Mouse (Mus musculus) brain, embryonic 14.5 days (tissue): ENCODE results near the gene Plppr3.

ENCODE experiments used
- CTCF ChIP-seq: fragments of 200-500 bp; IDR thresholded peaks from 2 replicates; pipeline ENCODE4 v1.5.1; 2012; ENCODE audit warnings: inconsistent platforms, mild to moderate bottlenecking, moderate library complexity, borderline replicate concordance; ENCODE audit not compliant: insufficient read depth, insufficient read length; ENCODE audit errors: extremely low read depth
- POLR2A ChIP-seq: fragments of 200-500 bp; IDR thresholded peaks from 2 replicates; pipeline ENCODE4 v1.6.1; 2012; ENCODE audit warnings: mild to moderate bottlenecking, inconsistent platforms, borderline replicate concordance; ENCODE audit not compliant: poor library complexity, insufficient read depth, insufficient read length, severe bottlenecking; ENCODE audit errors: extremely low read depth

- TF ChIP-seq POLR2A = no peak
- no peak for TF ChIP-seq CTCF
Observed at GRCm38 (mm10) chr10:79814271-79814842, 60.1 kb downstream of the Plppr3 start.
